ENCODE assay signal across 12 mouse cellular contexts in the genomic region with DNA sequence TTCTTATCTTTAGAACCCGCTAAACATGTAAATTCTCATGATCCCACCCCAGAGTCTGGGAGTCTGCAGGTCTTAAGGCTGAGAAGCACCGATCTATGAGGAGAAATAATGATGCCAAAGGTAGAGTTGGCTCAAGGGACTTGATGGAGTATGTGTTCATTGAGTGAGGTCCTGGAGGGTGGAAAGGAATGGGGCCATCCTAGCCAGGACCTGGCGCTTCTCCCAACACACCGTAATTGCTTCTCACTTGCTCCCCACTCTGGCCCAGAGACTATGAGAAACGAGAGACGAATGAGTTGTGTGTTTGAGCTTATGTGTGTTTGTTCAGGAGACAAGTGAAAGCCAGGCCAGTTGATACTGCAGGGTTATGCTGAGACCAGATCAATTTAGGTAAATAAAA. TPM values are rescaled to one million over a fixed set of nuclear protein-coding genes. Genes with fewer than 3 reads are reported as not detected.
DNase-seq lines count a peak whose midpoint lies in the region; ATAC-seq and TF ChIP-seq lines count a peak whose summit lies in the region.
"Had no signal": no experiment of that assay in that cellular context is flagged by ENCODE, and none has a peak within 500 bp of the region (broad histone marks: within the 10 kb centered on the region; RNA-seq: fewer than 3 reads in every experiment).

No protein-coding gene starts in this region.

- H3K36me3 ChIP-seq in forebrain, embryonic 13.5 days (ENCODE audit: poor library complexity, severe bottlenecking), result peaks cover 3% of the 10 kb centered on the region; the same call in 1 of the 2 replicates
- no peaks in the 10 kb centered on the region for H3K36me3 ChIP-seq in forebrain, embryonic 10.5 days (replicated peaks)
- no peaks in the 10 kb centered on the region for H3K36me3 ChIP-seq in kidney, embryonic 15.5 days
- H3K36me3 ChIP-seq in hindbrain, embryonic 15.5 days, result no peaks in the 10 kb centered on the region
- no peaks in the 10 kb centered on the region for H3K36me3 ChIP-seq in midbrain, postnatal 0 days (ENCODE audit: insufficient read depth, low read length)

- H3K9ac ChIP-seq in forebrain, embryonic 13.5 days, result no peak overlapping the region
- H3K9ac ChIP-seq in kidney, embryonic 15.5 days, result no peak overlapping the region
- no peak overlapping the region for H3K9ac ChIP-seq in hindbrain, embryonic 15.5 days
- H3K9ac ChIP-seq in midbrain, postnatal 0 days (replicated peaks; ENCODE audit: low read length, poor library complexity, severe bottlenecking), result no peak overlapping the region

- no peak for TF ChIP-seq CTCF in midbrain, postnatal 0 days (IDR thresholded peaks at IDR 0.05)

- H3K27ac ChIP-seq in forebrain, embryonic 13.5 days, result no peak overlapping the region
- no peak overlapping the region for H3K27ac ChIP-seq in forebrain, embryonic 10.5 days
- no peak overlapping the region for H3K27ac ChIP-seq in kidney, embryonic 15.5 days
- no peak overlapping the region for H3K27ac ChIP-seq in hindbrain, embryonic 15.5 days (replicated peaks)
- H3K27ac ChIP-seq in midbrain, postnatal 0 days (ENCODE audit: low read depth, low read length), result no peak overlapping the region

- peak overlapping the region; percentile 100; the same call in 1 of the 2 replicates for H3K4me2 ChIP-seq in forebrain, embryonic 13.5 days
- H3K4me2 ChIP-seq in kidney, embryonic 15.5 days, result peak overlapping the region; percentile 91; the same call in 1 of the 2 replicates
- H3K4me2 ChIP-seq in hindbrain, embryonic 15.5 days, result peak overlapping the region; percentile 94
- peak overlapping the region; percentile 98 for H3K4me2 ChIP-seq in midbrain, postnatal 0 days (ENCODE audit: low read depth, low read length, poor library complexity, severe bottlenecking)

- peaks cover 41% of the 10 kb centered on the region for H3K4me1 ChIP-seq in forebrain, embryonic 13.5 days
- H3K4me1 ChIP-seq in forebrain, embryonic 10.5 days, result peaks cover 39% of the 10 kb centered on the region
- peaks cover 43% of the 10 kb centered on the region for H3K4me1 ChIP-seq in kidney, embryonic 15.5 days
- peaks cover 47% of the 10 kb centered on the region for H3K4me1 ChIP-seq in hindbrain, embryonic 15.5 days (replicated peaks)
- peaks cover 21% of the 10 kb centered on the region for H3K4me1 ChIP-seq in midbrain, postnatal 0 days (ENCODE audit: insufficient read depth, low read length)

- no peaks in the 10 kb centered on the region for H3K27me3 ChIP-seq in forebrain, embryonic 13.5 days
- H3K27me3 ChIP-seq in forebrain, embryonic 10.5 days (ENCODE audit: poor library complexity, severe bottlenecking), result no peaks in the 10 kb centered on the region
- H3K27me3 ChIP-seq in kidney, embryonic 15.5 days, result no peaks in the 10 kb centered on the region
- H3K27me3 ChIP-seq in hindbrain, embryonic 15.5 days, result no peaks in the 10 kb centered on the region
- no peaks in the 10 kb centered on the region for H3K27me3 ChIP-seq in midbrain, postnatal 0 days (ENCODE audit: insufficient read depth, low read length)

- H3K9me3 ChIP-seq in forebrain, embryonic 13.5 days (replicated peaks), result no peaks in the 10 kb centered on the region
- no peaks in the 10 kb centered on the region for H3K9me3 ChIP-seq in forebrain, embryonic 10.5 days
- no peaks in the 10 kb centered on the region for H3K9me3 ChIP-seq in kidney, embryonic 15.5 days (replicated peaks)
- H3K9me3 ChIP-seq in hindbrain, embryonic 15.5 days, result no peaks in the 10 kb centered on the region
- H3K9me3 ChIP-seq in midbrain, postnatal 0 days (ENCODE audit: low read length), result no peaks in the 10 kb centered on the region

- WGBS in forebrain, embryonic 13.5 days, result 88% methylated on average over 6 of the region's 6 CpGs
- 88% methylated on average over 6 of the region's 6 CpGs for WGBS in forebrain, embryonic 10.5 days
- WGBS in kidney, embryonic 15.5 days, result 78% methylated on average over 6 of the region's 6 CpGs
- WGBS in hindbrain, embryonic 15.5 days, result 77% methylated on average over 6 of the region's 6 CpGs
- 84% methylated on average over 6 of the region's 6 CpGs for WGBS in midbrain, postnatal 0 days

- H3K4me3 ChIP-seq in forebrain, embryonic 13.5 days, result no peak overlapping the region
- no peak overlapping the region for H3K4me3 ChIP-seq in forebrain, embryonic 10.5 days
- no peak overlapping the region for H3K4me3 ChIP-seq in kidney, embryonic 15.5 days (replicated peaks)
- no peak overlapping the region for H3K4me3 ChIP-seq in hindbrain, embryonic 15.5 days
- H3K4me3 ChIP-seq in midbrain, postnatal 0 days (ENCODE audit: low read depth, low read length), result no peak overlapping the region

- no peak for ATAC-seq in forebrain, embryonic 13.5 days
- ATAC-seq in kidney, embryonic 15.5 days (replicated peaks; ENCODE audit: low FRiP score), result no peak
- no peak for ATAC-seq in hindbrain, embryonic 15.5 days (ENCODE audit: low FRiP score, low read depth)
- ATAC-seq in midbrain, postnatal 0 days (ENCODE audit: low FRiP score), result no peak

- DNase-seq in forebrain, embryonic 10.5 days (ENCODE audit: extremely low spot score, low spot score), result no peak
- no peak for DNase-seq in kidney, adult 11 months
- DNase-seq in midbrain, postnatal 0 days (ENCODE audit: low spot score), result no peak
- DNase-seq in adrenal gland, postnatal 10 days, result no peak
- no peak for DNase-seq in adrenal gland, postnatal 4 days (ENCODE audit: low spot score in 2 of 2)
- DNase-seq: adrenal gland, adult 8-10 months; B cell, adult 2 months; cerebellum, adult 11-12 months; lung, adult 18-20 months had no signal

RNA-seq across cellular contexts. Expression of gene Bace1, which starts 3.1 kb away (rescaled TPM):
- polyA plus RNA-seq in forebrain, embryonic 13.5 days (2015; fragmentation: Nextera tagmentation; extraction: Ambion mirVana), result 33.5 and 35.6 TPM in 2 replicates
- polyA plus RNA-seq in forebrain, embryonic 10.5 days (2016; fragmentation: Nextera tagmentation; extraction: Ambion mirVana), result 18.5 and 20.7 TPM in 2 replicates
- polyA plus RNA-seq in kidney, embryonic 15.5 days (2015; fragmentation: Nextera tagmentation; extraction: Ambion mirVana), result 32.9 and 33.9 TPM in 2 replicates
- polyA plus RNA-seq in hindbrain, embryonic 15.5 days (2015; fragmentation: Nextera tagmentation; extraction: Ambion mirVana), result 52.2 and 53.1 TPM in 2 replicates
- total RNA-seq in midbrain, postnatal 0 days (2014; rRNA removed), result 60.7 and 77.3 TPM in 2 replicates
- 42.0 and 46.4 TPM in 2 replicates for polyA plus RNA-seq in midbrain, postnatal 0 days (2015; fragmentation: Nextera tagmentation; extraction: Ambion mirVana)
- total RNA-seq in adrenal gland, postnatal 10 days (2021), result 10 to 100 TPM; 28.8 to 30.4 TPM
- 10 to 100 TPM; 34.1 to 36.0 TPM for total RNA-seq in adrenal gland, postnatal 4 days (2021)

RNA-seq across cellular contexts. Expression of gene Cep164, which starts 13.0 kb away (rescaled TPM):
- polyA plus RNA-seq in forebrain, embryonic 13.5 days (2015; fragmentation: Nextera tagmentation; extraction: Ambion mirVana), result 16.1 and 19.1 TPM in 2 replicates
- polyA plus RNA-seq in forebrain, embryonic 10.5 days (2016; fragmentation: Nextera tagmentation; extraction: Ambion mirVana), result 19.3 and 20.4 TPM in 2 replicates
- 28.3 and 30.6 TPM in 2 replicates for polyA plus RNA-seq in kidney, embryonic 15.5 days (2015; fragmentation: Nextera tagmentation; extraction: Ambion mirVana)
- 14.8 and 14.9 TPM in 2 replicates for polyA plus RNA-seq in hindbrain, embryonic 15.5 days (2015; fragmentation: Nextera tagmentation; extraction: Ambion mirVana)
- total RNA-seq in midbrain, postnatal 0 days (2014; rRNA removed), result 17.1 and 21.3 TPM in 2 replicates
- 12.2 and 17.7 TPM in 2 replicates for polyA plus RNA-seq in midbrain, postnatal 0 days (2015; fragmentation: Nextera tagmentation; extraction: Ambion mirVana)
- 10 to 100 TPM; 10.2 to 16.1 TPM for total RNA-seq in adrenal gland, postnatal 10 days (2021)
- total RNA-seq in adrenal gland, postnatal 4 days (2021), result 10 to 100 TPM; 26.7 to 30.9 TPM
